Mouse (Mus musculus) cerebellum, postnatal 25 days (tissue): Measurements from ENCODE around the gene Tmem184a.

ENCODE experiments used
- DNase-seq, 2 experiments: peaks; one replicate each; pipeline ENCODE4 v3.0.0; 2021; ENCODE audit warnings: mixed read lengths in 2 of 2

Gene Tmem184a

GRCm38 (mm10) chr5:139819538-139820181 lies at the start of gene Tmem184a:
Gene Tmem184a (minus strand): TSS chr5:139819917.
- no peak for DNase-seq

DNA sequence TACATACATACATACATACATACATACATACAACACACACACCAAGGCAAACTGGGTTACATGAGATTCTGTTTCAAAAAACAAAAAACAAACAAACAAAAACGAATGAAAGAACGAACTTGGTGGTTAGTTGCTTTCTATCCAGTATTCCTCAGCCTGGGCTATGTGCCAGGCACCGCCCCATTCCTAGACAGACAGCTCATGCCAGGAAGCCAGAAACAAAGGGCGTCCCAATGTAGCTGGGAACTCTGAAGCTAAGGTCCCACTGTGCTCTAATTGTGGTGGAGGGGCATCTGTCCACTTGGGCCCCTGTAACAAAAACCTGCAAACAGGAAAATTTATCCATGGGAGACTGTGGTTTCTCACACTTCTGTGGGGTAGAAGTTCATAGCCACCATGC lies 43.0 kb upstream of the Tmem184a start:
- peak in 1 of 2 experiments; percentile 22 for DNase-seq

DNA sequence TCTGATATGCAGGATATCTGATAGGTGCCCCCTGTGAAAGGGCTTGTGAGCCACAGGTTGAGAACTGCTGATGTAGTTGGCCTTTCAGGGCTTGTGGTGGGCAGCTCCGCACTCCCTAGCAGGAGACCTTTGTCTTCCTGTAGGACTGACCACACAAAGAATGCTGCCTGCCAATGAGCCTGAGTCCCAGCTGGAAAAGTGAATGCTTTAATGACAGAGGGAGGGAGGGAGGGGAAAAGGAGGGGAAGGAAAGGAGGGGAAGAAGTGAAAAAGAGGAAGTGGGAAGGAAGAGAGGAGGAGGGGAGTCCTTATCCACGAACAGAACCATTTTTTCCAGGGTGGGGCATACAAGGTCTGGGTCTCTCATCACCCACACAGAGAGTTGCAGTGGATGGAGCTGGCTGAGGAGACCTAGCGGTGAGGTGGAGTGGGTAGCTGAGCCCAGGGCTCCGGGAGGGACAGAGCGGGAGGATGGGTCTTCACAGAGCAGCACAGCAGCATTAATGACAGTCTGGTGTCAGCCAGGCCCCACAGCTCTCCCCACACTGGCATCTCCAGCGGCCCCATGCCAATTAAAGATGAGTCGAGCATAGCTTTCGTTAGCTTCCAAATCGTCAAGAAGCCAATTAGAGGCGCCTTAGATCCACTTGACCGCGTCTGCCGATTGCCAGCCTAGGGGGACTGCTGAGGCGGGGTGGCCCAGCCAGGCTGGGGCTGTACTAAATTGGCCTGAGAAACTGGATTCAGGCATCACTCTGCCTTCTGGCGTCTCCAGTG lies 40.8 kb upstream of the Tmem184a start:
- no peak for DNase-seq

- DNase-seq = peak in 1 of 2 experiments; percentile 22
These were observed 30.1 kb upstream of the Tmem184a start for GRCm38 (mm10) chr5:139849626-139850320.

- DNase-seq = no peak
These were observed 19.4 kb upstream of the Tmem184a start for GRCm38 (mm10) chr5:139839142-139839541.

DNA sequence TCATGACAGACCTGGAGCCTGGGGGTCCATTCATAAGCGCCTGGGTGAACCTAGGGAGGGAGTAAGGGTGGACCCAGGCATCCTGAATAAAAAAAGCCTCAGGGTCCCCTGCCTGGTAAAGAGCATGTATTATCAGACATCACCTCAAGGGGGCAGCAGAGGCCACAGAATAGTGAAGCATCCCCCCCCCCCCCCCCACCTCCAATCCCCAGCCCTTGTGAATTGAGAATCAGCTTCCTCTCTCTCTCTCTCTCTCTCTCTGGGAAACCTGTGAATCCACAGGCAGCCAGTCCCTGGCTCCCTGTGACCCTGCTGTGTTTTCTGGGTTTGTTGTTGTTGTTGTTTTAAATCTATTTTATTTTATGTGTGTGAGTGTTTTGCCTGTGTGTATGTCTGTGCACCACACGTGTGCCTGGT lies 18.8 kb upstream of the Tmem184a start:
- DNase-seq = peak; percentile 56 to 79

GRCm38 (mm10) chr5:139835706-139836105 lies 16.0 kb upstream of the Tmem184a start:
- DNase-seq = no peak

- no peak for DNase-seq
These were observed 12.4 kb upstream of the Tmem184a start for GRCm38 (mm10) chr5:139832125-139832524.

GRCm38 (mm10) chr5:139830734-139831133 lies 11.0 kb upstream of the Tmem184a start:
- DNase-seq = no peak

GRCm38 (mm10) chr5:139829384-139829783 lies 9.7 kb upstream of the Tmem184a start:
- DNase-seq = no peak

GRCm38 (mm10) chr5:139827593-139827992 lies 7.9 kb upstream of the Tmem184a start:
- DNase-seq = peak in 1 of 2 experiments; percentile 26

DNA sequence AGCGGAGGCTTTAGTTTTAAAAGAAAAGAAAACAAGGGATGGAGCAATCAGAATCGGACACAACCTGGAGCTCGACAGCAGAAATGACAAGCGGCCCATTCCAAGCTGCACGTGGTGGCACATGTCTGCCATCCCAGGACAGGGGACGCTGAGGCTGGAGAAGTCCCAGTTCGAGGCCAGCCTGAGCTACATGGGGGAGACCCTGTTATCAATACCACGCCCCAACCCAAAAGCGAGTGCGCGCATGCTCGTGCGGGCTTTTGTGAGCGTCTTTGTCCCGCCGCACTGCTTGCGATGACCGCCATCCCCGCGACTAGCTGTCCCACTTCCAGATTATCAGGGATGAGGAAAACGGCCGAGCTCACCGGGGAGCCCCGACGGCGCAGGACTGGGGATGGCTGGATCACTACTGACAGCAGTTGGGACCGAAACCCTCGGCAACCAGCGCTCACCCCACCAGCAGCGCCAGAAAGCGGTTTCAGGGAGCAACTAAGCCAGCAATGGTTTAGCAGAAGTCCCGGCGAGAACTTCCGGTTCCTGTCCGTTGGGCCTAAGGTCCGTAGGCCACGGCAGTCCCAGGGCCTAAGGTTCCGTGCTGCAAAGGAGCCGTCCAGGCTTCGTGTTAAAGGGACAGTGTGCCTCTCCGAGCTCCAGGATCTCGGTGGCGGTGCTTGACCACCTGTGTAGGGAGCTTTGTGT lies 6.8 kb upstream of the Tmem184a start, which contains the start of the genes Gm26938 and Psmg3:
Gm26938 (minus strand) TSS at position 51 of the 699 bp plus-strand sequence.
Psmg3 (minus strand) TSS at position 529 of the 699 bp plus-strand sequence.
- peak; percentile 92 to 97 for DNase-seq

DNA sequence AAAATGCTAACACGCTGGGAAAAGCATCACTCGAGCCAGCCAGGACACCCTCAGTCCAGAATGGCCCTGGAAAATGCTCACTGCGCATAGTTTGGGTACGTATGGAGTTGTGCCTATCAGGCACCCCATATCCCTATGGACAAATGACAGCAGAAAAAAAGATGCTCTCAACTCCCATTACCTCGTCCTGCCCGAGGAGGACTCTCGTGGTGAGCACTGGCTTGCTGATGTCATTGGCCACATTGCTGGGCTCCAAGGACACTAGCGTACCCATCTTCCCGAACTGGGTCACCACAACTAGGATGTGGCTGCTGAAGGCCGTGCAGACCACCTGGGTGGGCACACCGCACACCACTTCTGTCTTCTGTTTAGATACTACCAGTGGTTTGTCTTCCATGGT lies 6.2 kb upstream of the Tmem184a start:
- no peak for DNase-seq

DNA sequence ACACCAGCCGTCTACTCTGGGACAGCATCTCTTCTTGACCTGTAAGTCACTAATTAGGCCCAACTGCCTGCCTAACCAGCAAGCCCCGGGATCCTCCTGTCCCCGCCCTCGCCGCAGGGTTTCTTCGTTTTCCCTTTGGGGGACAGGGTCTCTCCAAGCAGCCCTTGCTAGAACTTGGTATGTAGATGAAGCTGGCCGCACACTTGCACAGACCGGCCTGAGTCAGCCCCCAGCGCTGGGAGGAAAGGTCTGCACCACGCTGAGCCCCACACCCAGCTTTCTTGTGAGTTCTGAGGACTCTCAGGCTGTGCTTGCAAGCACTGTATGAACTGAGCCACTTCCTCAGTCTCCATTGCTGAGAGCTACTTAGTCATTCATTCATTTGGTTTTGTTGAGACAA lies 4.8 kb upstream of the Tmem184a start:
- DNase-seq = no peak

GRCm38 (mm10) chr5:139821466-139822459 lies 2.0 kb upstream of the Tmem184a start:
- DNase-seq = no peak

GRCm38 (mm10) chr5:139818801-139819200 lies 916 bp downstream of the Tmem184a start:
- DNase-seq = peak in 1 of 2 experiments; percentile 31

DNA sequence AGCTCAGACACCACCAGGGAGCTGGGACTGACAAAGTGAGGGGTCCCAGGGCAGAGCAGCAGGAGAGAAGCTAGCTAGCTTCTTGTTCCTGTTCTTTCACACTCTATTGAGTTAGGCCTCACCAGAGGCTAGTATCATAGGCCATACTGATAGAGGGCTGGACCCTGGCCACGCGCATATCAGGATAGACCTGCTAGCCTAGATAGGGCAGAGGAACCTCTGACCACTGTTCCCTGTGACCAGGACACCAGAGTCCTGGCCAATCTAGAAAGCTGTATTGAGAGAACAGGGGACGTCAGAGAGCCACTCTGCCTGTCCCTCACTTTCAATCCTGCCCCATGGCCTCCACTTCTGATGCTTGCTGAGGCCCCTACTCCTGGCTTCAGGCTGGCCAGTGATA lies 1.7 kb downstream of the Tmem184a start:
- DNase-seq = no peak

DNA sequence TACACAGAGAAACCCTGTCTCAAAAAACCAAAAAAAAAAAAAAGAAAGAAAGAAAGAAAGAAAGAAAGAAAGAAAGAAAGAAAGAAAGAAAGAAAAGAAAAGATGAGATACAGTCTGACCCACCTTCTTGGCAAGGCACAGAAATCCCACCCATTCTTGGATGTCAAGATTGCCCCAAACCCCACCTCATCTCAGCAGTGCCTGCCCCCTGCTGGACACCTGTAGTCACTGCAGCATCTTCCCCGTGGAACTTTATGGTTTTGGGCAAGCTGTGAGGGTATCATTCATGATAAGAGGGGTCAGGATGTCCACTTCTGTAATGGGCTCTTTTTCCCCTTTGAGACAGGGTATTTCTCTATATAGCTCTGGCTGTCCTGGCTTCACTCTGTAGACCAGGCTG lies 2.4 kb downstream of the Tmem184a start:
- DNase-seq = no peak

GRCm38 (mm10) chr5:139816445-139816844 lies 3.3 kb downstream of the Tmem184a start:
- DNase-seq = no peak

- DNase-seq = no peak
These were observed 3.8 kb downstream of the Tmem184a start for GRCm38 (mm10) chr5:139815964-139816363.

- DNase-seq = no peak
These were observed 5.7 kb downstream of the Tmem184a start for GRCm38 (mm10) chr5:139813963-139814381.

GRCm38 (mm10) chr5:139813126-139813490 lies 6.6 kb downstream of the Tmem184a start:
- DNase-seq = no peak
